Mouse (Mus musculus) T-cell, adult 2 months (primary cell): Measurements from ENCODE around the gene Kcna3.

Experiments used
- DNase-seq: peaks from one replicate; pipeline ENCODE4 v3.0.0; 2022; ENCODE audit warnings: low spot score

Kcna3 gene

GRCm38 (mm10) chr3:107065510-107066095 is 29.6 kb downstream of the Kcna3 start:
- DNase-seq, result no peak

GRCm38 (mm10) chr3:107066165-107066850 is 30.3 kb downstream of the Kcna3 start:
- DNase-seq, result no peak

GRCm38 (mm10) chr3:107067245-107067644 is 31.3 kb downstream of the Kcna3 start:
- DNase-seq, result no peak

- DNase-seq, result no peak
These were observed 37.9 kb downstream of the Kcna3 start for GRCm38 (mm10) chr3:107073863-107074262.

GRCm38 (mm10) chr3:107075705-107076104 is 39.7 kb downstream of the Kcna3 start:
- no peak for DNase-seq

GRCm38 (mm10) chr3:107076658-107077057 is 40.7 kb downstream of the Kcna3 start:
- peak; percentile 54 for DNase-seq

GRCm38 (mm10) chr3:107077101-107077500 is 41.1 kb downstream of the Kcna3 start:
- DNase-seq, result no peak

- DNase-seq, result peak; percentile 67
These were observed 44.8 kb downstream of the Kcna3 start for GRCm38 (mm10) chr3:107080803-107081202.

GRCm38 (mm10) chr3:107081227-107081626 is 45.3 kb downstream of the Kcna3 start:
- DNase-seq, result no peak

- DNase-seq, result peak; percentile 37
These were observed 48.6 kb downstream of the Kcna3 start for GRCm38 (mm10) chr3:107084586-107084985.

- DNase-seq, result no peak
These were observed 51.4 kb downstream of the Kcna3 start for GRCm38 (mm10) chr3:107087410-107087809.
